Mouse (Mus musculus) testis, adult 2 months (tissue): ENCODE results near the gene Tmem256. TPM values are rescaled to one million over a fixed set of nuclear protein-coding genes. Genes with fewer than 3 reads are reported as not detected.

Experiments used
- H3K27ac ChIP-seq: fragments of 200-500 bp; 2 replicates; pipeline ENCODE4 v1.5.1; 2012; ENCODE audit warnings: low read depth, low read length; ENCODE audit not compliant: control insufficient read depth, insufficient read depth
- H3K27me3 ChIP-seq: fragments of 200-500 bp; 2 replicates; pipeline ENCODE4 v1.6.1; 2012; ENCODE audit warnings: mild to moderate bottlenecking, low read length, moderate library complexity; ENCODE audit not compliant: control insufficient read depth, insufficient read depth
- H3K36me3 ChIP-seq: fragments of 200-500 bp; 2 replicates; pipeline ENCODE4 v1.6.1; 2012; ENCODE audit warnings: mild to moderate bottlenecking, low read length; ENCODE audit not compliant: control insufficient read depth, insufficient read depth
- H3K4me1 ChIP-seq: fragments of 200-500 bp; 2 replicates; pipeline ENCODE4 v1.6.1; 2012; ENCODE audit warnings: low read length; ENCODE audit not compliant: control insufficient read depth, insufficient read depth
- H3K4me3 ChIP-seq: fragments of 200-500 bp; 2 replicates; pipeline ENCODE4 v1.5.1; 2012; ENCODE audit warnings: low read depth, mild to moderate bottlenecking, low read length, moderate library complexity, mixed read lengths; ENCODE audit not compliant: control insufficient read depth
- CTCF ChIP-seq: fragments of 200-500 bp; IDR thresholded peaks from 2 replicates; pipeline ENCODE4 v1.5.1; 2012; ENCODE audit warnings: low read depth, mild to moderate bottlenecking, inconsistent platforms, low read length, moderate library complexity; ENCODE audit not compliant: control insufficient read depth, insufficient read depth, insufficient replicate concordance
- POLR2A ChIP-seq: fragments of 200-500 bp; IDR thresholded peaks from 2 replicates; pipeline ENCODE4 v1.6.1; 2012; ENCODE audit warnings: low read depth, mild to moderate bottlenecking, inconsistent platforms, low read length, moderate library complexity; ENCODE audit not compliant: control insufficient read depth
- polyA plus RNA-seq: library from polyadenylated mRNA; depleted of rRNA; stranded (reverse); fragments of >200 nt; gene quantifications from 2 replicates; pipeline ENCODE4 v1.2.3, GENCODE M21; 2012; rRNA removed

Gene Tmem256
- polyA plus RNA-seq, result 21.9 and 22.7 TPM in 2 replicates

DNA sequence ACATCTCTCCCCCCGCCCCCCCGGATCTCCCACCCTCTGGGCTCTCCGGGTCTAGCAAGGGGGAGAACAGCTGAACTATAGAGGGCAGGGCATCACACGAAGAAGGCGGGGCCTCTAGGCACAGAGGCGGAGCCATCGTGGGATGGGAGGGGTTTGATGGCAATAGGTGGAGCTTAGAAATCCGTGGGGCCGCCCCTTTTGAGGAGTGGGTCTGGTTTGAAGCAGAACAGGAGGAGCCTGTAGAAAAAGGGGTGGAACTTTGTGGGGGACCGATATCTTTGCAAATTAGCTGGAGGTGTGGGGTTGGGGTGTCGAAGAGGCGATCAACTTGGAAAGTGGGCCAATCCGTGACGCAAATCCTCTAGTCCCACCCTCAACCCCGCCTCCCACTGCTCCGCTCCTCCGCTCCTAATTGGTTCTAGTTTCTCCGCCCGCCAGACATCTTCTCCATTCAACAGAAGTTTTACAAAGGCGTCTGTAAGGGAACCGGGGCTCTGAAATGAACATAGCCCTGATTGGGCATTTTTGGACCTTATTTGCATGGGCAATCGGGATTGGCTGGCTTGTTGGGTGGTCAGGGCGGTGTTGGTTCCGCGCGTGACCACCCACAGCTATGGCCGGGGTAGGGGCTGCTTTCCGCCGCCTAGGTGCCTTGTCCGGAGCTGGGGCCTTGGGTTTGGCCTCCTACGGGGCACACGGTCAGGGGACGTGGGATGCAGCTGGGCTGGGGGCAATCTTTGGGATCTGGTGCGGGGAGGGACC, at the start of gene Tmem256:
Gene Tmem256 (plus strand): TSS at position 563 of the 762 bp plus-strand sequence.
- Histone ChIP-seq H3K27me3 (no peaks in the 10 kb centered on the region), H3K36me3 (no peaks in the 10 kb centered on the region), H3K27ac (peak within 1 kb of the TSS; percentile 65), H3K4me3 (peak within 1 kb of the TSS; percentile 63), H3K4me1 (peaks cover 39% of the 10 kb centered on the region)
- TF ChIP-seq POLR2A (no peak; the same call in 1 of the 2 replicates), CTCF (no peak)

DNA sequence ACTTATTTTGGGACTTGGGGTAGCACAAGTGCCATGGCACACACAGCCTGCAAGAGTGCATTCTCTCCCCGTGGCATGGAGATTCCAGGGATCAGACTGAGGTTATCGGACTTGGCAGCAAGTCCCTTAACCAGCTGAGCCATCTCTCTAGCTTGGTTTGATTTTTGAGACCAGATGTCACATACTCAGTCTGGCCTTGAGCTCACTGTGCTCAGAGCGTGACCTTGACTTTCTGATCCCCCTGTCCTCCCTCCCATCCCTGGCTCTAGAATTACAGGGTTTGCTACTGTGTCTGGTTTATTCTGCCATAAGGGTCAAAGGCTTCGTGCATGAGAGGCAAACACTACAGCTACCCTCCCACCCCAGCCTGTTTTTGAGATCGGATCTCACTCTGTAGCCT, 48.9 kb upstream of the Tmem256 start:
- TF ChIP-seq POLR2A (no peak), CTCF (no peak)
- Histone ChIP-seq H3K4me3 (no peak overlapping the region), H3K36me3 (no peaks in the 10 kb centered on the region), H3K27me3 (no peaks in the 10 kb centered on the region), H3K27ac (no peak overlapping the region), H3K4me1 (no peaks in the 10 kb centered on the region; the same call in 1 of the 2 replicates)

DNA sequence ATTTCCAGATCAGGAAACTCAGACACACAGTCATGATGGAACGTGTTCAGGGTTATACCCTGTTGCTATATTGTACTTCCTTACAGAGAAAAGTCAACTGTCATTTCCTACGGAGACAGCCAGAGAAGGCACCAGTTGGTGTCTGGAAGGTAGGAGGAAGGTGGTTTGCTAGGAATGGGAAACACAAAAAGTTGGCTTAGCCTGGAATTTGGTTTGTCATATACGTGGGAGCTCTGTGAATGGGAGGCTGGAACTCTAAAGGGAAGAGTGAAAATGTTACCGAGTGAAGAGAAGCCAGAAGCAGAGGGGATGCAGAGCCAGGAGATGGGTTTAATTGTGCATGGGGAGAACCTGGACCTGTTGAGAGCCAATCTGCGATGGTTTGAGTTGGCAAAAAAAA, 46.9 kb upstream of the Tmem256 start:
- Histone ChIP-seq H3K27ac (no peak overlapping the region), H3K4me3 (no peak overlapping the region), H3K4me1 (peaks cover 3% of the 10 kb centered on the region), H3K27me3 (no peaks in the 10 kb centered on the region), H3K36me3 (no peaks in the 10 kb centered on the region)
- TF ChIP-seq CTCF, result no peak
- TF ChIP-seq POLR2A, result no peak

DNA sequence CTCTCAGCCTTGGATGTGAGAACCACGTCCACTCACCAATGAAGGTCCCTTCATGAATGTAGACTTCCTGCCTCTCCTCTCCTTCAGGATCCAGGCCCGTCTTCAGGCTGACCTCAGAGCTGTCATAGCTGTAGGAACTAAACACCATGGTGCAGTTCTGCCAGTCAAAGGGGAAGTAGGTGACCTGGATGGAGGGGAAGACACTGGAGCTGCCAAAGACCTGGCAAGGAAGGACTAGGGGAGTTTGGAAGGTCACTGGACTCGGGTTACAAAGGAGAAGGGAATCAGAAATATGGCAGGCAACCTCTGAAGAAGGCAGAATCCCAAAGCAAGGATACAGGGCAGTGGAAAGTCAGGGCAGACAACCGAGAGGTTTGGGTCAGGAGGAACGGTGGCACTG, 44.9 kb upstream of the Tmem256 start:
- H3K4me3 ChIP-seq, result no peak overlapping the region
- H3K27ac ChIP-seq, result no peak overlapping the region
- H3K36me3 ChIP-seq, result no peaks in the 10 kb centered on the region
- TF ChIP-seq POLR2A (no peak), CTCF (no peak)
- H3K27me3 ChIP-seq, result no peaks in the 10 kb centered on the region
- H3K4me1 ChIP-seq, result peaks cover 3% of the 10 kb centered on the region

DNA sequence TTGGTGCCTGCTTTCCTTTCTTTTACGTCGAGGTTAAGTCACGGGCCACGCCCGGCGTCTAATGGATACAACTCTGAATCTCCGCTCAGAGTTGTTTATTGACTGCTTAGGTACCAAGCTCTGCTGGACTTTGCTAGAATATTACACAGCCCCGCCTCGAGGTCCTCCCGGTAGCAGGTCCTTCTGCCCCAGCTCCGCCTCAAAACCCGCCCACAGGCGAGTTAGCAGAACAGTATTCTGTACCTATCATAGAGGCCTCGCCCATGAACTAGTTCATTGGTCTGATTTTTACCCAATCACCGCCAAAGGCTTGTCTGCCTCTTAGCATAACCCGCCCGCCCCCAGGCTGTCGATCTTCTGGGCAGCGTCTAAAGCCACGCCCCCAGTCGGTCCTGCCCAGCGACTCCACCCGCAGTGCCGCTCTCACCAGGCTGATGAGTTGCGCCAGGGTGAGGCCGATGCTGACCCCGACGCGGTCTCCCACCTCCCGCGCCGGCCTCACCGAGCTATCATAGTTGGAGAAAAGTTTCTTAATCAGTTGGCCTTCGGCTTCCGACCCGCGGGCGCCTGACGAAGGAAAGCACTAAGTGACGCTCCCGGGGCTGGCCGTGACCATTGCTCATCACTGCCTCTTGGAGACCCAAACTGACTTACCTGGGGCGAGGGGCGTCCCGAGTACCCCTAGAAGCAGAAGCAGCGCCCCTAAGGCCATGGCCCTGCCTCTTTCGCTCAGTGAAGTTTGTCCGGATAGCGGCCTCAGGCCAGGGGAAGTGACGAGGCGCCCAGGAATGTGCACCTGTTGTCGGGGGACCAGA, 42.9 kb upstream of the Tmem256 start, which contains the start of gene Chrnb1:
Gene Chrnb1 (minus strand): TSS at position 776 of the 815 bp plus-strand sequence.
- TF ChIP-seq POLR2A (peak; percentile 37), CTCF (no peak)
- H3K4me3 ChIP-seq, result peak within 1 kb of the TSS; percentile 84
- peaks cover 8% of the 10 kb centered on the region for H3K4me1 ChIP-seq
- no peaks in the 10 kb centered on the region for H3K27me3 ChIP-seq
- peak within 1 kb of the TSS; percentile 49; the same call in 1 of the 2 replicates for H3K27ac ChIP-seq
- no peaks in the 10 kb centered on the region for H3K36me3 ChIP-seq

DNA sequence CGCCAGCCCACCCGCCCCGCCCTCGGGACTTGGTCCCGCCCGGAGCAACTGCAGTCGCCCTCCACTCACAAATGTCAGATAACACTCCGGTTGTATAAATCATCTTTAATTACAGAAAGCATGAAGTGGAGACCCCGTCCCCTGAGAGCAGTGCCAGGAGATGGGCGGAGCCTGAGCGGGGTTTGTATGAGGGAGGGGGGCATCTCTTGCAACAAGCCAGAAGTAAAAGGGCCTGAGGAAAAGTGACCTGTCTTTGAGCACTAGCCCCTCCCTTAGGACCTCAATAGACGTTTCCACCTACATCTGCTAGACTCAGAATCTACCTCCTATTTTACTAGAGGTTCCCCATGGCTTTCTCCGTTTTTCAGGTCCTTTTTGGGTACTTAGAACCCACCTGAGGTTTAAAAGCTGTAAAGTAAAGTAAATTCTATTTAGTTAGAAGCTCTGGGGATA, 42.3 kb upstream of the Tmem256 start:
- H3K4me1 ChIP-seq, result peaks cover 12% of the 10 kb centered on the region
- no peak for TF ChIP-seq POLR2A
- no peak for TF ChIP-seq CTCF
- H3K4me3 ChIP-seq, result peak overlapping the region; percentile 84; the same call in 1 of the 2 replicates
- no peaks in the 10 kb centered on the region for H3K36me3 ChIP-seq
- no peaks in the 10 kb centered on the region for H3K27me3 ChIP-seq
- no peak overlapping the region for H3K27ac ChIP-seq

DNA sequence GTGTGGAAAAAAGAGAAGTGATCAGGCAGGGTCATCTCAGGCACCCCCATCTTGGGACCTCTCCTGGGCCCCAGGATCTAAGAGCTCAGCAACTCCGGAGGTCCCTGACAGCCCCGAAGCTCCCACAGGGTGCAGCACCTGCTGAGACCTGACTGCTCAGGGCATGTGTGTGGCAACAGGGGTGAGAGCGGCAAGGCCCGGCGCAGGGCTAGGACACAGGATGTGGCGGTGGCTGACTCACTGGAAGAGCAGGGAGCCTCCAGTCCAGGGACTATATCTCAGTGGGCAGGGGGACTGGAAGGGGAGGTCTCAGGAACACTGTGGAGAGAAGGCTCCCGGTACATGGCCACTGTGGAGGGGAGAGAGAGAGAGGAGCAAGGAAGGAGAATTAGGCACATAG, 40.4 kb upstream of the Tmem256 start:
- TF ChIP-seq POLR2A (no peak), CTCF (no peak)
- Histone ChIP-seq H3K36me3 (no peaks in the 10 kb centered on the region), H3K4me3 (no peak overlapping the region), H3K4me1 (peaks cover 26% of the 10 kb centered on the region), H3K27ac (no peak overlapping the region), H3K27me3 (no peaks in the 10 kb centered on the region)
